Mouse (Mus musculus) C2C12 (cell line): ENCODE results near the gene Gm20708.

Experiments
- CEBPB ChIP-seq: IDR thresholded peaks from one replicate; pipeline ENCODE4 v1.6.1; 2011; ENCODE audit warnings: low read depth, mild to moderate bottlenecking, control low read depth, moderate library complexity
- CTCF ChIP-seq: IDR thresholded peaks from one replicate; pipeline ENCODE4 v1.5.1; 2011; ENCODE audit not compliant: control insufficient read depth, insufficient read depth, insufficient read length
- MAX ChIP-seq: IDR thresholded peaks from one replicate; pipeline ENCODE4 v1.6.1; 2011; ENCODE audit warnings: mild to moderate bottlenecking, control low read depth
- USF1 ChIP-seq: IDR thresholded peaks from one replicate; pipeline ENCODE4 v1.6.1; 2011; ENCODE audit warnings: low read depth, mild to moderate bottlenecking, control low read depth, moderate library complexity

DNA sequence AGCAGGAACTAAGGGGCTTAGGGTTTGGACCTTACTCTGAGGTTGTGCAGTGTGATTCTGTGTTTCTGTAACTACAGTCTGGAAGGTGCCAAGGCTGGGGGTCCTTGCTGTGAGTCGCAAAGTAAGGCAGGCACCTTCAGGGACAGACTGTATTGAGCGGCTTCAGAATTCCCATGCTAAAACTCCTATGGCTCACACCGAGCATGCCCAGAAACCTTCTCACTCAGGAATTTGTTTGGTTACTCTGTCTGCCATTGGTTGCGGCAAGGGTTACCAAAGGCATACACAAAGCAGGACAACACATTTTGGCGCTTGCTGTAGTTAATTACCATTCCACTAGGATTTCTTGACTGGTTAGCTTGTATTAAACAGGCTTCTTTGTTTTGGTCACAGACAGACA lies 16.7 kb downstream of the Gm20708 start:
- TF ChIP-seq CTCF (no peak), MAX (no peak), USF1 (no peak), CEBPB (no peak)
